Mouse (Mus musculus): ENCODE results near the gene Hfe2. TPM values are rescaled to one million over a fixed set of nuclear protein-coding genes. Genes with fewer than 3 reads are reported as not detected.
A peak's percentile ranks its signal among the peaks of the same experiment; 100 is the strongest.

The Hfe2 gene
- polyA plus RNA-seq, 1 experiment from 2014 or later, result 1.8 TPM

- Histone ChIP-seq H3K4me3 (ENCODE audit: low read depth, low read length) (no peak overlapping the region), H3K27ac (replicated peaks; ENCODE audit: low read depth, low read length) (no peak overlapping the region), H3K36me3 (ENCODE audit: control insufficient read depth, insufficient read depth, low read length) (no peaks in the 10 kb centered on the region), H3K9me3 (ENCODE audit: control insufficient read depth, low read length) (no peaks in the 10 kb centered on the region), H3K9ac (ENCODE audit: low read length) (no peak overlapping the region), H3K27me3 (ENCODE audit: control insufficient read depth, insufficient read depth, low read length) (no peaks in the 10 kb centered on the region), H3K4me2 (ENCODE audit: low read depth, severe bottlenecking) (no peak overlapping the region), H3K4me1 (ENCODE audit: control insufficient read depth, insufficient read depth, low read length) (no peaks in the 10 kb centered on the region)
- ATAC-seq (ENCODE audit: insufficient number of reproducible peaks, low FRiP score, low TSS enrichment, low read depth) (no peak), DNase-seq (ENCODE audit: low spot score) (no peak)
- WGBS, result 25% methylated on average over 1 of the region's 1 CpGs
Observed at GRCm38 (mm10) chr3:96545565-96545964, 20.6 kb downstream of the Hfe2 start.

GRCm38 (mm10) chr3:96546880-96547279 lies 21.9 kb downstream of the Hfe2 start:
- H3K4me2 ChIP-seq (ENCODE audit: low read depth, severe bottlenecking), result no peak overlapping the region
- H3K4me1 ChIP-seq (ENCODE audit: control insufficient read depth, insufficient read depth, low read length), result no peaks in the 10 kb centered on the region
- H3K36me3 ChIP-seq (ENCODE audit: control insufficient read depth, insufficient read depth, low read length), result no peaks in the 10 kb centered on the region
- no peak for DNase-seq (ENCODE audit: low spot score)
- no peak for ATAC-seq (ENCODE audit: insufficient number of reproducible peaks, low FRiP score, low TSS enrichment, low read depth)
- H3K27me3 ChIP-seq (ENCODE audit: control insufficient read depth, insufficient read depth, low read length), result no peaks in the 10 kb centered on the region
- no peak overlapping the region for H3K27ac ChIP-seq (replicated peaks; ENCODE audit: low read depth, low read length)
- H3K4me3 ChIP-seq (ENCODE audit: low read depth, low read length), result no peak overlapping the region
- WGBS, result 53% methylated on average over 4 of the region's 4 CpGs
- H3K9me3 ChIP-seq (ENCODE audit: control insufficient read depth, low read length), result no peaks in the 10 kb centered on the region
- H3K9ac ChIP-seq (ENCODE audit: low read length), result no peak overlapping the region

- no peak for ATAC-seq (ENCODE audit: insufficient number of reproducible peaks, low FRiP score, low TSS enrichment, low read depth)
- H3K4me3 ChIP-seq (ENCODE audit: low read depth, low read length), result no peak overlapping the region
Observed at GRCm38 (mm10) chr3:96547389-96547960, 22.5 kb downstream of the Hfe2 start.

GRCm38 (mm10) chr3:96548824-96549223 lies 23.9 kb downstream of the Hfe2 start:
- Histone ChIP-seq H3K36me3 (ENCODE audit: control insufficient read depth, insufficient read depth, low read length) (no peaks in the 10 kb centered on the region), H3K4me2 (ENCODE audit: low read depth, severe bottlenecking) (no peak overlapping the region), H3K4me3 (ENCODE audit: low read depth, low read length) (no peak overlapping the region), H3K9me3 (ENCODE audit: control insufficient read depth, low read length) (no peaks in the 10 kb centered on the region), H3K9ac (ENCODE audit: low read length) (no peak overlapping the region), H3K4me1 (ENCODE audit: control insufficient read depth, insufficient read depth, low read length) (no peaks in the 10 kb centered on the region), H3K27ac (replicated peaks; ENCODE audit: low read depth, low read length) (no peak overlapping the region), H3K27me3 (ENCODE audit: control insufficient read depth, insufficient read depth, low read length) (no peaks in the 10 kb centered on the region)
- no peak for DNase-seq (ENCODE audit: low spot score)
- no peak for ATAC-seq (ENCODE audit: insufficient number of reproducible peaks, low FRiP score, low TSS enrichment, low read depth)
- WGBS, result 86% methylated on average over 7 of the region's 7 CpGs

More at GRCm38 (mm10) chr3:96547389-96547960, 22.5 kb downstream of the Hfe2 start:
- H3K4me2 ChIP-seq (ENCODE audit: low read depth, severe bottlenecking), result no peak overlapping the region
- DNase-seq (ENCODE audit: low spot score), result peak; percentile 86
- no peak overlapping the region for H3K9ac ChIP-seq (ENCODE audit: low read length)
- no peak overlapping the region for H3K27ac ChIP-seq (replicated peaks; ENCODE audit: low read depth, low read length)
- H3K27me3 ChIP-seq (ENCODE audit: control insufficient read depth, insufficient read depth, low read length), result no peaks in the 10 kb centered on the region
- H3K9me3 ChIP-seq (ENCODE audit: control insufficient read depth, low read length), result no peaks in the 10 kb centered on the region
- no peaks in the 10 kb centered on the region for H3K36me3 ChIP-seq (ENCODE audit: control insufficient read depth, insufficient read depth, low read length)
- H3K4me1 ChIP-seq (ENCODE audit: control insufficient read depth, insufficient read depth, low read length), result no peaks in the 10 kb centered on the region
- WGBS, result 12% methylated on average over 14 of the region's 14 CpGs

- no peak overlapping the region for H3K9ac ChIP-seq (ENCODE audit: low read length)
- H3K9me3 ChIP-seq (ENCODE audit: control insufficient read depth, low read length), result no peaks in the 10 kb centered on the region
- no peaks in the 10 kb centered on the region for H3K4me1 ChIP-seq (ENCODE audit: control insufficient read depth, insufficient read depth, low read length)
- no peak for ATAC-seq (ENCODE audit: insufficient number of reproducible peaks, low FRiP score, low TSS enrichment, low read depth)
- 87% methylated on average over 5 of the region's 5 CpGs for WGBS
- no peak overlapping the region for H3K4me3 ChIP-seq (ENCODE audit: low read depth, low read length)
- H3K27me3 ChIP-seq (ENCODE audit: control insufficient read depth, insufficient read depth, low read length), result no peaks in the 10 kb centered on the region
- DNase-seq (ENCODE audit: low spot score), result no peak
- no peaks in the 10 kb centered on the region for H3K36me3 ChIP-seq (ENCODE audit: control insufficient read depth, insufficient read depth, low read length)
- H3K4me2 ChIP-seq (ENCODE audit: low read depth, severe bottlenecking), result no peak overlapping the region
- H3K27ac ChIP-seq (replicated peaks; ENCODE audit: low read depth, low read length), result no peak overlapping the region
Observed at GRCm38 (mm10) chr3:96549346-96549745, 24.4 kb downstream of the Hfe2 start.

GRCm38 (mm10) chr3:96551203-96551602 lies 26.2 kb downstream of the Hfe2 start:
- Histone ChIP-seq H3K4me1 (ENCODE audit: control insufficient read depth, insufficient read depth, low read length) (no peaks in the 10 kb centered on the region), H3K9me3 (ENCODE audit: control insufficient read depth, low read length) (no peaks in the 10 kb centered on the region), H3K4me3 (ENCODE audit: low read depth, low read length) (no peak overlapping the region), H3K36me3 (ENCODE audit: control insufficient read depth, insufficient read depth, low read length) (no peaks in the 10 kb centered on the region), H3K27ac (replicated peaks; ENCODE audit: low read depth, low read length) (no peak overlapping the region), H3K4me2 (ENCODE audit: low read depth, severe bottlenecking) (no peak overlapping the region), H3K9ac (ENCODE audit: low read length) (no peak overlapping the region), H3K27me3 (ENCODE audit: control insufficient read depth, insufficient read depth, low read length) (no peaks in the 10 kb centered on the region)
- DNase-seq (ENCODE audit: low spot score) (peak; percentile 61), ATAC-seq (ENCODE audit: insufficient number of reproducible peaks, low FRiP score, low TSS enrichment, low read depth) (no peak)
- WGBS, result 26% methylated on average over 8 of the region's 8 CpGs

- Histone ChIP-seq H3K4me3 (ENCODE audit: low read depth, low read length) (no peak overlapping the region), H3K9ac (ENCODE audit: low read length) (no peak overlapping the region), H3K4me2 (ENCODE audit: low read depth, severe bottlenecking) (no peak overlapping the region), H3K9me3 (ENCODE audit: control insufficient read depth, low read length) (no peaks in the 10 kb centered on the region), H3K36me3 (ENCODE audit: control insufficient read depth, insufficient read depth, low read length) (no peaks in the 10 kb centered on the region), H3K27me3 (ENCODE audit: control insufficient read depth, insufficient read depth, low read length) (no peaks in the 10 kb centered on the region), H3K4me1 (ENCODE audit: control insufficient read depth, insufficient read depth, low read length) (0 out of 2 replicates have a peak, but pooled peaks cover 3% of the 10 kb centered on the region), H3K27ac (replicated peaks; ENCODE audit: low read depth, low read length) (no peak overlapping the region)
- DNase-seq (ENCODE audit: low spot score) (no peak), ATAC-seq (ENCODE audit: insufficient number of reproducible peaks, low FRiP score, low TSS enrichment, low read depth) (no peak)
- 80% methylated on average over 7 of the region's 7 CpGs for WGBS
Observed at GRCm38 (mm10) chr3:96551890-96552289, 26.9 kb downstream of the Hfe2 start.

GRCm38 (mm10) chr3:96553601-96554000 lies 28.6 kb downstream of the Hfe2 start:
- no peak overlapping the region for H3K27ac ChIP-seq (replicated peaks; ENCODE audit: low read depth, low read length)
- WGBS, result 80% methylated on average over 6 of the region's 6 CpGs
- no peak overlapping the region for H3K9ac ChIP-seq (ENCODE audit: low read length)
- no peak overlapping the region for H3K4me2 ChIP-seq (ENCODE audit: low read depth, severe bottlenecking)
- no peak for ATAC-seq (ENCODE audit: insufficient number of reproducible peaks, low FRiP score, low TSS enrichment, low read depth)
- no peaks in the 10 kb centered on the region for H3K27me3 ChIP-seq (ENCODE audit: control insufficient read depth, insufficient read depth, low read length)
- H3K9me3 ChIP-seq (ENCODE audit: control insufficient read depth, low read length), result no peaks in the 10 kb centered on the region
- H3K4me1 ChIP-seq (ENCODE audit: control insufficient read depth, insufficient read depth, low read length), result 0 out of 2 replicates have a peak, but pooled peaks cover 7% of the 10 kb centered on the region
- H3K36me3 ChIP-seq (ENCODE audit: control insufficient read depth, insufficient read depth, low read length), result no peaks in the 10 kb centered on the region
- H3K4me3 ChIP-seq (ENCODE audit: low read depth, low read length), result no peak overlapping the region
- no peak for DNase-seq (ENCODE audit: low spot score)

- Histone ChIP-seq H3K4me1 (ENCODE audit: control insufficient read depth, insufficient read depth, low read length) (peaks cover 7% of the 10 kb centered on the region; the same call in 1 of the 2 replicates), H3K27me3 (ENCODE audit: control insufficient read depth, insufficient read depth, low read length) (no peaks in the 10 kb centered on the region), H3K9ac (ENCODE audit: low read length) (no peak overlapping the region), H3K4me2 (ENCODE audit: low read depth, severe bottlenecking) (no peak overlapping the region), H3K36me3 (ENCODE audit: control insufficient read depth, insufficient read depth, low read length) (no peaks in the 10 kb centered on the region), H3K27ac (replicated peaks; ENCODE audit: low read depth, low read length) (no peak overlapping the region), H3K9me3 (ENCODE audit: control insufficient read depth, low read length) (no peaks in the 10 kb centered on the region), H3K4me3 (ENCODE audit: low read depth, low read length) (no peak overlapping the region)
- WGBS, result 82% methylated on average over 6 of the region's 6 CpGs
- ATAC-seq (ENCODE audit: insufficient number of reproducible peaks, low FRiP score, low TSS enrichment, low read depth) (no peak), DNase-seq (ENCODE audit: low spot score) (no peak)
Observed at GRCm38 (mm10) chr3:96554251-96554650, 29.3 kb downstream of the Hfe2 start.
